In genomic region chr11:66258851-66259250, GRCm38 (mm10) we compare ENCODE assay signal across 9 mouse cellular contexts.
DNase-seq lines count a peak whose midpoint lies in the region; ATAC-seq lines count a peak whose summit lies in the region.
"Had no signal": no experiment of that assay in that cellular context is flagged by ENCODE, and none has a peak within 500 bp of the region (broad histone marks: within the 10 kb centered on the region; RNA-seq: fewer than 3 reads in every experiment).

No protein-coding gene starts in this region.

- H3K9me3 ChIP-seq in hindbrain, embryonic 14.5 days (ENCODE audit: control insufficient read depth, low read length) = no peaks in the 10 kb centered on the region
- H3K9me3 ChIP-seq in hindbrain, embryonic 13.5 days = no peaks in the 10 kb centered on the region
- no peaks in the 10 kb centered on the region for H3K9me3 ChIP-seq in embryonic facial prominence, embryonic 10.5 days
- H3K9me3 ChIP-seq: neural tube, embryonic 12.5 days had no signal

- no peak overlapping the region for H3K4me3 ChIP-seq in hindbrain, embryonic 14.5 days (replicated peaks; ENCODE audit: low read length)
- H3K4me3 ChIP-seq in hindbrain, embryonic 13.5 days = no peak overlapping the region
- no peak overlapping the region for H3K4me3 ChIP-seq in embryonic facial prominence, embryonic 10.5 days
- H3K4me3 ChIP-seq: neural tube, embryonic 12.5 days had no signal

- ATAC-seq in hindbrain, embryonic 14.5 days (ENCODE audit: low FRiP score) = no peak
- no peak for ATAC-seq in hindbrain, embryonic 13.5 days (ENCODE audit: low FRiP score)
- no peak for ATAC-seq in inflammation-experienced regulatory T-cells, adult 6 months

- H3K4me2 ChIP-seq in hindbrain, embryonic 14.5 days (replicated peaks) = no peak overlapping the region
- H3K4me2 ChIP-seq in hindbrain, embryonic 13.5 days = no peak overlapping the region
- H3K4me2 ChIP-seq: neural tube, embryonic 12.5 days had no signal

- no peaks in the 10 kb centered on the region for H3K36me3 ChIP-seq in hindbrain, embryonic 14.5 days (replicated peaks; ENCODE audit: control insufficient read depth, insufficient read depth)
- no peaks in the 10 kb centered on the region for H3K36me3 ChIP-seq in hindbrain, embryonic 13.5 days
- no peaks in the 10 kb centered on the region for H3K36me3 ChIP-seq in embryonic facial prominence, embryonic 10.5 days (replicated peaks)
- H3K36me3 ChIP-seq: neural tube, embryonic 12.5 days had no signal

- H3K27me3 ChIP-seq in hindbrain, embryonic 14.5 days (ENCODE audit: control insufficient read depth, insufficient read depth, low read length) = no peaks in the 10 kb centered on the region
- no peaks in the 10 kb centered on the region for H3K27me3 ChIP-seq in hindbrain, embryonic 13.5 days
- no peaks in the 10 kb centered on the region for H3K27me3 ChIP-seq in embryonic facial prominence, embryonic 10.5 days (replicated peaks; ENCODE audit: low read depth, poor library complexity, severe bottlenecking)
- H3K27me3 ChIP-seq: neural tube, embryonic 12.5 days had no signal

- H3K4me1 ChIP-seq in hindbrain, embryonic 14.5 days (replicated peaks; ENCODE audit: control insufficient read depth, insufficient read depth, low read length) = no peaks in the 10 kb centered on the region
- H3K4me1 ChIP-seq in hindbrain, embryonic 13.5 days (replicated peaks) = no peaks in the 10 kb centered on the region
- H3K4me1 ChIP-seq in embryonic facial prominence, embryonic 10.5 days = no peaks in the 10 kb centered on the region
- H3K4me1 ChIP-seq: neural tube, embryonic 12.5 days had no signal

- no peak overlapping the region for H3K9ac ChIP-seq in hindbrain, embryonic 14.5 days
- no peak overlapping the region for H3K9ac ChIP-seq in hindbrain, embryonic 13.5 days
- H3K9ac ChIP-seq: neural tube, embryonic 12.5 days had no signal

- H3K27ac ChIP-seq in hindbrain, embryonic 14.5 days = no peak overlapping the region
- no peak overlapping the region for H3K27ac ChIP-seq in hindbrain, embryonic 13.5 days
- H3K27ac ChIP-seq in embryonic facial prominence, embryonic 10.5 days (replicated peaks) = no peak overlapping the region
- H3K27ac ChIP-seq: neural tube, embryonic 12.5 days had no signal

- DNase-seq in hindbrain, embryonic 14.5 days (ENCODE audit: low spot score) = peak; percentile 62
- DNase-seq in NIH3T3 (ENCODE audit: low read depth) = peak; percentile 83
- DNase-seq in embryonic facial prominence, embryonic 10.5 days (ENCODE audit: low spot score) = peak; percentile 80
- DNase-seq in lung, postnatal 10 days = peak; percentile 71
- no peak for DNase-seq in right cerebral cortex, postnatal 14 days
- DNase-seq in layer of hippocampus, adult 9-10 months (ENCODE audit: low spot score) = no peak

- WGBS in hindbrain, embryonic 14.5 days = 30% methylated on average over 3 of the region's 3 CpGs
- WGBS in hindbrain, embryonic 13.5 days = 28% methylated on average over 3 of the region's 3 CpGs
- WGBS in embryonic facial prominence, embryonic 10.5 days = 18% methylated on average over 3 of the region's 3 CpGs

Comparison
In these comparisons a context has a peak if more than half of its experiments do, and no peak if none do; other contexts are left out.
1. DNase-seq: peak in hindbrain, embryonic 14.5 days (single experiment), NIH3T3 (single experiment), embryonic facial prominence, embryonic 10.5 days (single experiment) and lung, postnatal 10 days (single experiment); none in right cerebral cortex, postnatal 14 days (single experiment) and layer of hippocampus, adult 9-10 months (single experiment).